Mouse (Mus musculus) urinary bladder, postnatal 14 days (tissue): ENCODE data around the gene Fam71f2.
A peak's percentile ranks its signal among the peaks of the same experiment; 100 is the strongest.

ENCODE experiments used
- DNase-seq: peaks from one replicate; pipeline ENCODE4 v3.0.0; 2021; ENCODE audit warnings: low spot score

Gene Fam71f2

DNA sequence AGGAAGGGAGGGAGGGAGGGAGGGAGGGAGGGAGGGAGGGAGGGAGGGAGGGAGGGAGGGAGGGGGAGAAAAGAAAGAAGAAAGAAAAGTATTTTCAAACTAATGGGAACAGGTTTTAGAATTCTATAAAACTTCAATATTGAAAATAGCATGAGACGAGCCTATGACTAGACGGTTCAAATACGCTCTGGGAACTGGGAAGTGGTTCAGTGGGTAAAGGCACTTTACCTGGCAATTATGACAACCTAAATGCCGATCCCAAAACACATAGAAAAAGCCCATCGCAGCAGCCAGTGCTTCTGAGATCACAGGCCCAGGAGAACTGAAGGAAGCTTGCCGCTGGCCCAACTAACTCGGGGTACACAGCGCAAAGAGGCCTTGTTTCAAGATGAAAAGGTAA lies at the start of gene Fam71f2:
TSS of gene Fam71f2 (plus strand) at position 301 of the 400 bp plus-strand sequence.
- DNase-seq: no peak

DNA sequence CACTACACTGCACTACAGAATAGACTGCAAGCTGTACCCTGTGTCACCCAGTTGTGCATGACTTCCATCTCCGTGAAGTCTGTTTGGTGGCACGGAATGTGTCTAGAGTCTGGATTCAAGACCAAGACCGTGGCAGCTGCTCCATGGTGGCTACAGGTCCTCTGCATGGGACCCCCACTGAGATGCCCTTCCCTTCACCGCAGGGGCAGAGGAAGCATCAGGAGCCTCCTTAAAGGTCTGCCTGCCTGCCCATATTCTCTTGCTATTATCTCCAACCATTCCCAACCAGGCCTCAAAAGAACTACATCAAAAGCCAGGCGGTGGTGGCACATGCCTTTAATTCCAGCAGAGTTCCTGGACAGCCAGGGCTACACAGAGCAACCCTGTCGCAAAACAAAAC lies 49.0 kb upstream of the Fam71f2 start:
- DNase-seq: no peak

DNA sequence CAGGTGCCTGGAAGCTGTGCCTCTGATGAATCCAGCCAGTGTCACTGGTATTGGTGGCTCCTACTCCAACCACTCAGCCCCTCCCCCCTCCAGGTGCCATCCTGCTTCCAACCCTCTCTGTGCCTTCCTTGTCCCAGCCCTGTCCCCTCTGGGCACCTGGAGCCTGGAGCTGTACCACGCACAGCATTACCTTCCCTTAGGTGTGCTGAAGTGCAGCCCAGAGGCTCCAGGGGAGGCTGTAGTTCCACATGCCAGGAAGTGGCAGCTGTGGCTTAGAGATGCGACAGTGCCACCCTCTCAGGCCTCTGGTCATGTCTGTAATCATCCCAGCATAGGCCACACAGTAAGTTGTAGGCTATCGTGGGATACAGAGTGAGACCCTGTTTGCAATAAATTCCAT lies 47.6 kb upstream of the Fam71f2 start:
- DNase-seq: no peak

DNA sequence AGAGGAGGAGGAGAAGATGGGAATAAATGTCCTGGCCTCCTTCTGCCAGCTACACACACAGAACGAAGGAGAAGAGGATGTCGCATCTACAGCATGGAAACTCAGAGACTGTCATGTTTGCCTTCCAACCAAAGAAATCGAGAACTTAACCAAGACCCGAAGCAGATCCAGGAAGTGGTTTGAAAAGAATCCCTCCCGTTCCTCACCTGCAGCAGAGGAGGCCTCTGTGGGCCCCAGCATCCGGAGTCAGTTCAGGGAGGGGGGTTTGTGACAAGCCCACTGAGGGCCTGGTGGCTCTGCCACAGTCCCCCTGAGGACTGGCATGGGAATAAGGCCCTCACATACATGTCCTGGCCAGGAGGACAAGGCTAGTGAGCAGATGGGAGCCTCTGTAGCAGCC lies 47.1 kb upstream of the Fam71f2 start:
- no peak for DNase-seq

DNA sequence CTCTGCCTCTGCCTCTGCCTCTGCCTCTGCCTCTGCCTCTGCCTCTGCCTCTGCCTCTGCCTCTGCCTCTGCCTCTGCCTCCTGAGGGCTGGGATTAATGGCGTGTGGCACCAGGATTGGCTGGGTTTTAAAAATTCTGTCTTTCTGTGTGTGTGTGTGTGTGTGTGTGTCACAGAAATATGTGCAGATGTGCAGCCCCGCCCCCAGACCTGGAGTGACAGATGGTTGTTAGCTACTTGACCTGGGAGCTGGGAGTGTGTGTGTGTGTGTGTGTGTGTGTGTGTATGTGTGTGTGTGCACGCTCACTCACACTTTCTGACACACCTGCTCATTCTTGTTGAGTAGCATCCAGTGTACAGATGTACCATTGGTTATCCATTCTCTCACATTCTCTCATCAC lies 45.7 kb upstream of the Fam71f2 start:
- no peak for DNase-seq

DNA sequence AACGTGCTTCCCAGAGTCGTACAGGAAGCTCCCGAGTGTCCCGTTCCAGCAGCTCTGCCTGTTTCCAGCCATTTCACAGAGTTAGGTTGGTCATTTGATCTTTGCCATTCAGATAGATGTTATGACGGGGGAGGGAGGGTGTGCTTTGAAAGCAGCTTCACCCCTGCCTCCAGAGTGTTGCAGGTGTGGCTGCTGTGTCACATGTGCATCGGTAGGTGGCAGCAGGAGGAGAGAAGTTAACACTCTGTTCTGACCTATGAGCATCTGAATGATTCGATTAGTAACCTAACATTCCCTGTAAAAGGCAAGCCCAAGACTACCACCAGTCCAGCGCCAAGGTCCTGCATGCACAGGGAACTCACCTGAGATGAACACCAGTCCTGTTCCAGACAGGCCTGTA lies 45.1 kb upstream of the Fam71f2 start:
- DNase-seq: no peak

DNA sequence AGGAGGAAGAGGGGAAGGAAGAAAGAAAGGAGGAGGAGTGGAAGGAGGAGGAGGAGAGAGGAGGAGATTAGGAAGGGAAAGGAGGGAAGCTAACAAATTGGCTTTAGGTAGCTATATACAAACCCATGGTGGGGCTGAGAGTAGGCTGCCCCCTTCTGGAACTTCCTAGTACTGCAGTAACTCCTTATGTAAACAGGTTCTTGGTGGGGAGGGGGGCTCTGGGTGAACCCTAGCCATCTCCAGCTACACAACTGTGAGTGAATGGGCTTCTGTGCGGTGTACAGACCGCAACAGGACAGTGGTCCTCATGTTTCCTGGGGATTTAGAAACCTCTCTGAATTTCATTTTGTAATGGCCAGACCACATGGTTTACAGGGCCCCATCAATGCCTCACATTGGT lies 38.6 kb upstream of the Fam71f2 start:
- DNase-seq: peak; percentile 52

DNA sequence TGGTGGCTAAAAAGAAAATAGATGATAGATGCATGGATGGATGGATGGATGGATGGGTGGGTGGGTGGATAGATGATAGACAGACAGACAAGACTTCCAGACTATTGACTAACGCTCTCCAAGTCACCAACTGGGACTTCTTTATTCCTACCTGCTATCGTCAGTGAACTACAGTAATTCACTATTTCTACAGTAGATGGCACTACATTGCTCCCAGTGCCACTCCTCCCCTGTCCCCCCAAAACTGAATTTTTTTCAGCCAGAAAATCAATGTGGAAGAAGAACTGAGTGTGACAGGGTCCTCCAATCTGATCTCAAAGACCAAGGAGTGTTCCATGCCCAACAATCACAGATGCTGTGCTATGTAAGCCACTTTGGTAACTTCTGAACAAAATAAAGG lies 37.7 kb upstream of the Fam71f2 start:
- DNase-seq: no peak

DNA sequence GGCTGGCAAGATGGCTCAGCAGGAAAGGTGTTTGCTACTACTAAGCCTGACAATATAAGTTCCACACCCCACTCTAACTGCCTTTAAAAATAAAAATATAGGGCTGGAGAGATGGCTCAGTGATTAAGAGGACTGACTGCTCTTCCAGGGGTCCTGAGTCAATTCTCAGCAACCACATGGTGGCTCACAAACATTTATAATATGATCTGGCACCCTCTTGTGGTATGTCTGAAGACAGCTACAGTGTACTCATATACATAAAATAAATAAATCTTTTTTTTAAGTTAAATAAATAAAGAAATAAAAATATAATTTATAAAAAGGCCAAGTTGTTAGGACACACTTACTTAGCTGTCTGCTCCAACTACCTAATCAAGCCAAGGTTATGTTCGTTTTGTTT lies 37.1 kb upstream of the Fam71f2 start:
- no peak for DNase-seq

DNA sequence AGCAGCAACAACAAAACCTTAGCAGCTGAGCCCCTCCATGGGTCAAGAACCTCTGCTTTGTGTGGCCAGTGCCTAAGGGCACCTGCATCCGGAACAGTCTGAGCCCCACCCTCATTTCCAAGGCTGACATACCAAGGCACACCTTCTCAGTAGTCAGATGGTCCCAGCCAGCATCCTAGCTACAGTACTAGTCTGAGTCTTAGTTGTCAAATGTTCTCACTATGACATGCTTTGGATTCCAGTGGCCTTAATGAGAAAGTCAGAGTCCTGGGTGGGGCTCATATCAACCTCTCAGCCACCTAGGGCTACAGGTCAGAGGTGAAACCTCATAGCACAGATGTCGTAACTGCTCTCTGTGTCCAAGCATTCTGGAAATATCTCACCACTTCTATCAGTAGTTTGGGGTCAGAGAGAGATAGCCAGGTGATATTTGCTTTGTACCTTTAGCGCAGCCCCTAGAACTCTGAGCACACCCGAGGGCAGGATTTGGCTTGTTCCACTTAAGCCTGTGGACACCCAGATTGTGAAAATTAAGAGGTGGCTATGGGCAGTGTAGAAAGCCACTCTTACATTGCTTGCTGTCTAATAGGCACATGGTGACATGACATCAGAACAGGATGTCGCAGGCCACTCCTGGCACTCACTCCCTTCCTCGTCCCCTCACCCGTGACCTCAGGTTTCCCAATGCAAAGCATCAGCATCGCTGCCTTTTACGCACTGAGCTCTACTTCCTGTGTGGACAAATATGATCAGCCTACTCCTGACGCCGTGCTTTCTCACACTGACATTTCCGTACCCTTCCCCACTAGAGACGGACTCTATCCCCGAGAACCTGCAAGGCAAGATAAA lies 33.9 kb upstream of the Fam71f2 start:
- no peak for DNase-seq

DNA sequence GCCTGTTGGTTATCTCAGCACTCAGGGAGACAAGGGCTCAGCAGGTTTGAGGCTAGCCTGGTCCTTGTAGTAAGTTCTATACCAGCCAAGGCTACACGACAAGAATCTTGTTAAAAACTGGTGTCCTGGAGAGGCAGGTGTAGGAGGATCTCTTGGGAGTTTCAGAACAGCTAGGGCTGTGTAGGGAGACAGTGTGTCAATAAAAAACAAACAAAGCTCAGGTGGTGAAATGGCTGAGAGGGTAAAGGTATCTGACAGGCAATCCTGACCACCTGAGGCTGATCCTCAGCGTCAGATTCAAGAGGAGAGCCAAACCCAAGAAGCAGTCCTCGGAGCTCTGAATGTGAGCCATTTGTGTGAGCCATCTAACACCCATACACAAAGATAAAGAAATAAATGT lies 33.2 kb upstream of the Fam71f2 start:
- DNase-seq: no peak

DNA sequence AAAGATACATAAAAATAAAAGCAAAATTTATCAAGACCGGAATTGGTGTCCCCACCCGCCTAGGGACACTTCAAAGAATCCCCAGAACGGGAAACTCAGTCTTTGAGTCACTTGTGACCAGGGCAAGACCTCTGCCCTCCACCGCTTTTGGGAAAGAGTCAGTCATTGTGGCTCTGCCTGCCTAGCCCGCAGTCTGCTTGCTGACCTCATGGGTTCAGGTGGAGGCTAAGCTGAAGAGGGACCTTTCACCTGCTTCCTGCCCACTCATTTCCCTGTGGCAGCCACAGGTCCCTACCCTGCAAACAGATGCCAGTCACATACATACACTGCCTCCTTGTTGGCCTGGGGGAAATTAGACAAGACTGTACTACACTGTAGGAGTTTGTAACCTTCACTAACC lies 32.8 kb upstream of the Fam71f2 start:
- DNase-seq: peak; percentile 26

DNA sequence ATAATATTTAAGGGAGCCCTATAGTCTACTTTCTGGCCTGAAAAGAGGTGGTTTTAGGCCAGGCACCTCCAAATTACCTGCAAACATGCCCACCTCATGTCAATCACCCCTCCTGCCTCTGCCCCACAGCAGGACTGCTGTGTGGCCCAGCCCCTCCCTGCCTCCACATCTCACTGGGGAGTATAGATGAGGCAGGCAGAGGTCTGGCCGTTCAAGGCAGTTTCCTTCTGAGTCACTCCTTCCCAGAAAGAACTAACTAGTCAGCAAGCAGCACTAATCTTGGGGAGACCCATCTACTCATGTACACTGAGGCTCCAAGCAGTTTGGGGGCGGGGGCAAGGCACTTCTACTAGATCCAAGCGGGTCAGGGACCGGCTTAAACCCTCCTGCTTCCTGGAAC lies 32.3 kb upstream of the Fam71f2 start:
- no peak for DNase-seq

DNA sequence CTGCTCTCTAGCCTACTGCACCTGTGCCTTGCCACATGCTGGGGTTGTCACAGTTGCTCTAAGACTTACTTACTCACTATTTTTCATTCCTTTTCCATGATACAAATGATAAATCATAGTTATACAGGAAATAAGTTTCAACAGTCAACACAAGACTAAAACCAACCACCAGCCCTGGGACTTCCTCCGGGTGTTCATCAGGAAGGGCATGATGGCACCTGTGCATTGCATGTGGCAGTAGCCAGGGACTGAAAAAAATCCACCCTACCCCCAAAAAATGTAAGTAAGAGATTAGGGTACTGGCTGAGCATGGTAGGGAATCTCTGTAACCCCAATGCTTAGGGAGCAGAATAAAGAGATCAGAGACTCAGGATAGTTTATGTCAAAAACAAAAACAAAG lies 20.0 kb upstream of the Fam71f2 start:
- no peak for DNase-seq

DNA sequence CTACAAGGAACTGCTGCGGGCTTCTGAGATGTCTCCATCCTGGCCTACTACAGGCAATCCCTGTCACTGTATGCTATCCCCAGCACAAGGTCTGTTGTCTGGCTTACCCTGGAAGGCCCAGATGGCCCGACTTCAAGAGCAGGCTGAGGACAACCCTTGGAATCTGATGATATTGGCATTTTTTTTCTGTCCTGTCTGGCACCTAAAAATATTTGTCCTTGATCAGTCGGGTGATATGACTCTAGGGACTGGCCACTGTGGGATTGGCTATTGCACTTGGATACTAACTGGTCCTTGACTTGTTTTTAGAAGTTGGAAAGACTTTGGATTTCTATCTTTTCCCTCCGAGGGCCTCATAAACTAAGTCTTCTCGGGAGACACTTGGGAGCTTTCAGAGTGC lies 17.6 kb upstream of the Fam71f2 start:
- DNase-seq: no peak

DNA sequence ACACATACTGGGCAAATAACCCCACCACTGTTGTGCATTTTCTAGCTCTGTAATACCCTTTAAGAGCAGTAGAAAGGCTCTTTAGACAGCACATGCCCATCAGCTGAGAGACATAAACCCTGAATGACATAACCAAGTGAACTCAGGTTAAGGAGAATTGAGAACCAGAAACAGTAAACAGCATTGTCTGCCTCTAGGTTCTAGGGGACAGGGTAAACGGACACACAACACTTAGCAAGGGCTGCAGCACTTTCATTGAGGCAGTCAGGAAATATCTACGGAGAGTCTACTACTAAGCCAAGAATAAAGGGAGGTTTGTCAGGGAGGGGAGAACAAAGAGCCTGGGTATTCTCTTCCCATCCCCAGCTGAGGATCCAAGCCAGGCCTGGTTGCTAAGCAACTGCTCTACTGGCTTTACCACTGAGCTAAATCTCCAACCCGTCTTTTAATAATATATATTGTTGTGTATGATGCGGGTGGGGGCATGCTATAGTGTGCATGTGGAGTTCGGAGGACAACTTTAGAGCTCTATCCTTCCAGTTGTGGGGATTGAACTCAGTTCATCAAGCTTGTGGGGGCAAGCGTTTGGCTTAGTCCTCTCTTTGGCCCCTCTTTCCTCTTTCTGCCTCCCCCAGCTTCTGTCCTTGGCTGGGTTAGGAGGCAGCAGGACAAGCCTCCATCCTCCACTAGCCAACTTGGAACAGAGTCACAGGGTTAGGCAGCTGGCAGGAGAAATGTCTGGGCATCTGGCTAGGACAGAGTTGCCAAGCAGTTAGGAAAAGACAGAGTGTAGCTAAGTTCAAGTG lies 15.5 kb upstream of the Fam71f2 start:
- no peak for DNase-seq

DNA sequence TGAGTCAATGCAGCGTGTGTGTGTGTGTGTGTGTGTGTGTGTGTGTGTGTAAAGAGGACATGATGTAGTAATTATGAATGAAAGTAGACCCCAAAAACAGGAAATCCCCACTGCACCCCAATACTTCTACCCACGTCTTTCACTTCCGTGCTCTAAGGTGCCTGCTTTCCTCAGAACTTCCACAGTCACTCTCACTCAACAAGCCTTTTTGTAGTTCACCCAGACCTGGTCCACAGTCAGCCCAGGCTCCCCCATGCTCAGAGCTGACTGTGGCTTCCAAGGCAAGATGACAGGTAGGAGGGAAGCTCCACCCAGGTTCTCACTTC lies 15.0 kb upstream of the Fam71f2 start:
- no peak for DNase-seq

DNA sequence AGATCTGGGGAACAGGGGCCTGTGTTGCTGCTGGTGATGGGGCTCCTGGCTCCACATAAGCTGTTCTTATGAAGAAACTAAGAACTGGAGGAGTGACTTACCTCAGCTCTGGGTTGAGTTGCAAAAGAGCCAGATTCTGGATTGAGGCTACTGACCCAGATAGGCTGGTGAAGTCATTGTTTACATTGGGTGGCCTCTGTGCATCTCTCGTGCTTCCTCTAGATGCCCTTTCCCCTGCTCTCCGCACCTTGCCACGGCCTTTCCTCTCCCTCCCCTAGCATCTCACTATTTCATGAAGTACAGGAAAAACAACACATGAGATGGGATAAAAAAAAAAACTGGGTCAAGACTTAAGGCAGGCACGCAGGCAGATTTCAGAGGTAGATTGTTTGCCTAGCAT lies 12.5 kb upstream of the Fam71f2 start:
- DNase-seq: no peak

DNA sequence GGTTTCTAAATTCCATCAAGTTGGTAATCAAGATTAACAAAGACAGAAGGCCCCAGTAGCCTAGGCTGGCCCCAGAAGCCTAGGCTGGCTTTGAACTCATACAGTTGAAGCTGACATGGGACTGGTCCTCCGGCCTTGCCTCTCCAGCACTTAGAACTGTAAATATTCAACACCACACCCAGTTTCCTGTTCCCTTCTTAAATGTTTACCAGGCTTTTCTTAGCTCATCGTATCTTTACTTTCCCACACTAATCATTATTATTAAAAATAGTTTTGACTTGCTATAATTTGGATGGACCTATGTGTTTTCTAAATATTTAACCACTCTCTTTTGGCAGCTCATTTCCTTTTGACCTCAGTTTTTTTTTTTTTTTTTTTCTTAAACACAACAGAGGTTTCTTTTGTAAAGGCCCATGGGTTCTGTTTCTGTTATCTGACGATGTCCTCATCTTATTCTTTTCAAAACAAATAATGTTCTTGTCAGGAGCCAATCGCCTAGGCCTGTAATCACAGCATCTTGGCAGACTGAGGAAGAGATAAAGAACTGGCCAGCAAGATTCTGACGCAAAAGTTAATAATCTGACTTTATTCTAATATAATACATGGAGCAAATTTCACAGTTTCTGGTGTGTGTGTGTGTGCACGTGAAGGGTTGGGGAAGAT lies 10.3 kb upstream of the Fam71f2 start:
- no peak for DNase-seq

DNA sequence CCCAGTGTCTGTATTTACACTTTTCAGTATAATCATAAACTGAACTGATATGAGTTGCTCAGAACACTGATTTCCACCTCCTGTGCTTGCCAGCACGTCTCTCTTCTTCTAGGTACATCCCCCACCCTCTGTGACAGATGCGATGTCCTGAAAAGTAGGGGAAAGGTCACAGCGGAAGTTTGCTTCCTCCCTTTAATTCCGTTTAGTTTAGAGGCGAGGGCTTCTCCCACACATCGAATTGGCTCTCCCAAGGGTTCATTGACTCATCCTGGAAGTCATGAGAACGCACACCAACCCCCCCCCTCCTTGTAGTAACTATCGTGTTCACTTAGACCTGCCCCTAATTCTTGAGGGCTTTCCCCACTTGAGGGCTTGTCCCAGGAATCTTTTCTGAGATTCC lies 8.4 kb upstream of the Fam71f2 start:
- DNase-seq: peak; percentile 21

DNA sequence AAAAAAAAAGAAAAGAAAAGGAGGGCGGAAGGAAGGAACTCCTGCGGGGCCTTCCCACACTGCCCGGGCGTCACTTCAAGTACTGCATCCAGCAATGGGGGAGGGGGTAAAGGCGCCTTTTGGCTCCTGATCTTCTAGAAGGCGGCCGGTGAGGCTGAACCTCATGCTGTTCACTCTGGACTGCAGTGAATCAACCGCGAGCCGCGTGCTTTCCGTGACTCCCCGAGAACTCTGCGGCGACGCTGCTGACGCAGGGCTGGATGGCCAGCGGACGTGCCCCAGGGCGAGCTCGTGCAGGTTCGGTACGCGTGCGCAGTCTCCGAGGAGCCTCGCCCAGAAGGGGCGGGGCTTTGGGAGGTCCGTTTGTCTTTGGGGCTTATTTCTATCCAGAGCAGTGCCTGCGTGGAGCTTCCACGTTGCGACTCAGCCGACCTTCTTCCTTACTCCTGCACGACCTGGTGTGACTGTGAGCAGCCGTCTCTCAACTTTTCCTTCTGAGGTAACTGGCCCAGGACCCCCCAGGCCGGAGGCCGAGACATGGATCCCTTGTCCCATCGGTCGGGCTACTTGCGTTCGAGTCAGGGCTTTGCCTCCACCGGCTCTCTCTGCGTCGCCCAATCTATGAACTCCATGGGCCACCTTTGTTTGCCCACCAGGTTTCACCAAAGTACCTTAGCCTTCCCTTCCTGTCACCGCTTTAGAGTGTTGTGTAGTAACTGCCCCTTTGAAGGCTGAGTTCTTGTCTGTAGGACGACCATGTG lies 6.9 kb upstream of the Fam71f2 start, which contains the start of gene Hilpda:
TSS of gene Hilpda (plus strand) at position 177 of the 761 bp plus-strand sequence.
- DNase-seq: peak; percentile 93

DNA sequence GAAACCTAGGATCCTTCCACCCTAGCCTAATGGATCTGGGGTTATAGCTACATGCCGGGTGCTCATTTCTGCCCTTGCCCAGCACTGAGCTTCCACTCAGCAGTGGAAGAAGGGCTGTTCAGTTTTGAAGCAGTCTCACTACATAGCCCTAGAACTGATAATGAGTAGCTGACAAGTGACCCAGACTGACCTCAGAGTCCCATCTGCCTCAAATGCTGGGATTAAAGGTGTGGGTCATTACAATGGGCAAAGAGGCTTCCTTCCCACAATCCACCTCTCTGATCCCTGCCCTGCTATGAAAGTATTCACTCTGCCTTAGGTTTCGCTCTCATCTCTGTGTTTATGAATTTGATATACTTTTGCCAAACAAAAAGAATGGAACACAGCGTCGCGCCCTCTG lies 2.6 kb upstream of the Fam71f2 start:
- no peak for DNase-seq
